Mouse (Mus musculus) adrenal gland, postnatal 10 days (tissue): ENCODE measurements around the gene Ddx24. TPM values are rescaled to one million over a fixed set of nuclear protein-coding genes. Genes with fewer than 3 reads are reported as not detected.

Experiments used
- total RNA-seq, 2 experiments: library from RNA; stranded (reverse); gene quantifications; 2 replicates each; pipeline ENCODE4 v1.2.3; 2021

Ddx24 gene
- total RNA-seq, 2 experiments from 2014 or later: 94.4 to 99.7 TPM

Other genes with a start within 250 kb of the Ddx24 start
- gene Prima1, start 183.7 kb downstream of the Ddx24 start, total RNA-seq: 1 to 10 TPM; 2.9 to 3.2 TPM
- not detected for gene Fam181a, start 114.9 kb downstream of the Ddx24 start, total RNA-seq
- 10 to 100 TPM in 1 of 2 experiments, 1 to 10 TPM in 1; 5.5 to 20.3 TPM for gene Asb2, start 69.8 kb downstream of the Ddx24 start, total RNA-seq
- 1 to 10 TPM; 3.6 to 4.4 TPM for gene Otub2, start 37.1 kb downstream of the Ddx24 start, total RNA-seq
- gene 9330161L09Rik, start 18.0 kb downstream of the Ddx24 start, total RNA-seq: 1 to 10 TPM in 1 of 2 experiments, under 1 TPM in 1; 0.99 to 1.3 TPM
- 1,000 to 10,000 TPM; 1,092 to 1,163 TPM for gene Ifi27, start 8.4 kb upstream of the Ddx24 start, total RNA-seq
- 10 to 100 TPM; 15.6 to 16.8 TPM for gene Ifi27l2a, start 17.9 kb upstream of the Ddx24 start, total RNA-seq
- gene Ifi27l2b, start 31.4 kb upstream of the Ddx24 start, total RNA-seq: not detected
- 1 to 10 TPM; 2.3 to 3.2 TPM for gene Ppp4r4, start 106.5 kb upstream of the Ddx24 start, total RNA-seq
- gene Serpina10, start 205.6 kb upstream of the Ddx24 start, total RNA-seq: 10 to 100 TPM; 11.9 to 22.2 TPM
- gene Serpina6, start 231.4 kb upstream of the Ddx24 start, total RNA-seq: 10 to 100 TPM; 12.2 to 21.7 TPM